ENCODE assay signal across 8 mouse cellular contexts in the genomic region with DNA sequence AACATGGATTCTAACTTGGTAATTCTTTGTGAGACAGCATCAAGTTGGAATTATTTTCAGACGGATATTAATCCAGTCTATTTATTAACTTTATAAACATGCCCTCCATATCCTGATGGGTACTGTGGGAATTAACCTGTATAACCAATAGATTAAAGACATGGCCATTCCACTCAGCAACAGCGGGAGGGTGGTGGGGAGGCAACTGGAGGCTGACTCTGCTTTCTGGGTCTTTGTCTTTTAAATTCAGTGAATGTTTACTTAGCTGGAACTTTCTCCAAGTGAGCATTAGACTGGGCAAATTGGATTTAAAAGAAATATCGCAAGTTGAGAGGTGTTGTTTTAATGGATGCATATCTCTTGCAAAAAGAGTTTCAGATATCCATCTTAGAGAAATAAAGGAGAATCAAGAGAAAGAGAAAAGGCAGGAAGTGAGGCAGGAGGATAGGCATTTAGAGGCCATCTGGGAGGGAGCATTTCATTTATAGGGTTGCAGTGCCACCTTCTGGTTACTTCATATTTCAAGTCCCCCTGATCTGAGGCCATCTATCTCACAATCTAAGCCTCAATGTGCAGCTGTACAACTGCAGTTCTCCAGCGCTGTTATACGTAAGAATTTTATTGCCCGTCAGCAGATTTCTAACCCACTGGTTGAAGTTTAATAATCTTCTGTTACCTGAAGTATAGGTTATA.
DNase-seq lines count a peak whose midpoint lies in the region; ATAC-seq and TF ChIP-seq lines count a peak whose summit lies in the region.

No protein-coding gene starts in this region.

- no peak overlapping the region for H3K9ac ChIP-seq in limb, embryonic 13.5 days
- no peak overlapping the region for H3K9ac ChIP-seq in neural tube, embryonic 11.5 days (ENCODE audit: low read length)

- peak; percentile 19 for DNase-seq in 3134 (ENCODE audit: extremely low read depth, insufficient read length, low spot score)
- DNase-seq in ES-CJ7 (ENCODE audit: low read depth, low spot score): peak; percentile 77
- DNase-seq in cerebellum, postnatal 14 days: peak; percentile 78 to 83
- DNase-seq in gastrocnemius, adult 2 months: peak; percentile 27
- peak; percentile 32 to 39 for DNase-seq in kidney, adult 8-10 months
- DNase-seq in neural tube, embryonic 11.5 days (ENCODE audit: low spot score): peak; percentile 58
- DNase-seq in spleen, postnatal 14 days (ENCODE audit: low spot score in 2 of 2): no peak

- 8% methylated on average over 6 of the region's 6 CpGs for WGBS in limb, embryonic 13.5 days
- 19% methylated on average over 6 of the region's 6 CpGs for WGBS in neural tube, embryonic 11.5 days

- H3K4me2 ChIP-seq in limb, embryonic 13.5 days (replicated peaks): 0 out of 2 replicates have a peak overlapping the region, but pooled peaks have one; percentile 3
- no peak overlapping the region for H3K4me2 ChIP-seq in neural tube, embryonic 11.5 days (ENCODE audit: low read depth)

- peak; percentile 74 for TF ChIP-seq CTCF in gastrocnemius, adult 2 months (IDR thresholded peaks at IDR 0.05)

- peak overlapping the region; percentile 44; the same call in 1 of the 2 replicates for H3K27ac ChIP-seq in gastrocnemius, adult 2 months
- H3K27ac ChIP-seq in limb, embryonic 13.5 days: peak overlapping the region; percentile 44; the same call in 1 of the 2 replicates
- no peak overlapping the region for H3K27ac ChIP-seq in neural tube, embryonic 11.5 days (ENCODE audit: low read depth, low read length)

- H3K27me3 ChIP-seq in limb, embryonic 13.5 days: no peaks in the 10 kb centered on the region
- no peaks in the 10 kb centered on the region for H3K27me3 ChIP-seq in neural tube, embryonic 11.5 days (ENCODE audit: control insufficient read depth, insufficient read depth, low read length)

- no peak overlapping the region for H3K4me3 ChIP-seq in gastrocnemius, adult 2 months
- H3K4me3 ChIP-seq in limb, embryonic 13.5 days: no peak overlapping the region
- no peak overlapping the region for H3K4me3 ChIP-seq in neural tube, embryonic 11.5 days (ENCODE audit: low read depth, low read length)

- no peaks in the 10 kb centered on the region for H3K9me3 ChIP-seq in limb, embryonic 13.5 days
- H3K9me3 ChIP-seq in neural tube, embryonic 11.5 days (ENCODE audit: control insufficient read depth, low read length): no peaks in the 10 kb centered on the region

- peaks cover 11% of the 10 kb centered on the region; the same call in 1 of the 2 replicates for H3K4me1 ChIP-seq in limb, embryonic 13.5 days
- peaks cover 7% of the 10 kb centered on the region; the same call in 1 of the 2 replicates for H3K4me1 ChIP-seq in neural tube, embryonic 11.5 days (ENCODE audit: control insufficient read depth, insufficient read depth, low read length)

- no peaks in the 10 kb centered on the region for H3K36me3 ChIP-seq in limb, embryonic 13.5 days
- no peaks in the 10 kb centered on the region for H3K36me3 ChIP-seq in neural tube, embryonic 11.5 days (ENCODE audit: control insufficient read depth, insufficient read depth, low read length)

- intact Hi-C loops in gastrocnemius, adult 2 months (cut with DNase I): loop anchor here (10.0 kb wide), 3 partner anchors 356 to 1416 kb away; a partner anchor contains a TSS

- ATAC-seq in limb, embryonic 13.5 days (ENCODE audit: low FRiP score, low read depth): peak; percentile 92
- ATAC-seq in neural tube, embryonic 11.5 days (ENCODE audit: insufficient read depth, low FRiP score, low TSS enrichment): peak; percentile 55; the same call in 1 of the 2 replicates

Comparison
In these comparisons a context has a peak if more than half of its experiments do, and no peak if none do; other contexts are left out.
1. DNase-seq: peak in 3134 (single experiment), ES-CJ7 (single experiment), cerebellum, postnatal 14 days (2 of 2), gastrocnemius, adult 2 months (single experiment), kidney, adult 8-10 months (2 of 2) and neural tube, embryonic 11.5 days (single experiment); none in spleen, postnatal 14 days (0 of 2).